Mouse (Mus musculus) neutrophil, adult 5-6 weeks (primary cell): Measurements from ENCODE around the gene Lrch1. TPM values are rescaled to one million over a fixed set of nuclear protein-coding genes. Genes with fewer than 3 reads are reported as not detected.

Experiments
- ATAC-seq: fragments of 151-379, 151-347 bp; 2 replicates; pipeline ENCODE4 v1.8.0; 2017; ENCODE audit warnings: mild to moderate bottlenecking, moderate TSS enrichment; ENCODE audit not compliant: insufficient number of reproducible peaks, poor library complexity, low FRiP score, severe bottlenecking; ENCODE audit errors: extremely low read depth
- total RNA-seq: library from RNA; stranded (forward); fragments of 200-1000 nt; gene quantifications from 2 replicates; pipeline ENCODE4 v1.2.3, GENCODE M21; 2017

Lrch1 gene
- total RNA-seq, 1 experiment from 2014 or later: 50.0 TPM

DNA sequence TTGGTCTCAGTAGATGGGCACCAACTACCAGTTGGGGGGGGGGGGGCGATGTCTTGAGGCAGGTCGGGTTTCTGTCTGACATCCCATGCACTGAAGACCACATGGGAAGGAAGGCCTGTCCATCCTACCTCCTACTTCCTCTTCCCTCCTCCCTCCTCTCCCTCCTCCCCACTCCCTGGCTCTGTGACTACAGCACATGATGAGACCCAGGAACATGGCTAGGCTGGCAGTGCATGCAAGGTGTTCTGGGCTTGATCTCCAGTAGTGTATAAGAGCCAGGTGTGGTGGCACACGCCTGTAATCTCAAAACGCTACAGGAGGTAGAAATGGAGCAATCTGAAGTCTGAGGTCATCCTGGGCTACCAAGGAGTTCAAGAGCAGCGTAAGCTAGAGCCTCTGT is 43.2 kb downstream of the Lrch1 start:
- no peak for ATAC-seq

DNA sequence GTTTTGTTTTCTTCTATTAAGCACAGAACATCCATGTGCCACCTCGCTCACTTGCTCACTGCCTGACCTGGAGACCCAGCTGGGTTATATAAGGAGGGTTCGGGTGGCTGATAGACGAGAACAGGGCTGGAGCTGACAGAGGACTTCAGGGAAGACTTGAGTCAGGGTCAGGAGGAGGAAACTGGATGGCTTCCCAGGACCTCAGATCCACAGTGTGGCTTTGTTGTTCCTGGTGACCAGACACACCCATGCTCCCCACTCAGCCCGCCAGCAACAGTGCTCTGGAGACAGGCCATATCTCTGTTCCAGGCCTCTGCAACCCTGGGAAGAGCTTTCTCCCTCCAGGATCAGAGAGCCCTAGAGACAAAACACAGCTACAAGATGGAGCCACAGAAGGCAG is 44.6 kb downstream of the Lrch1 start:
- no peak for ATAC-seq

DNA sequence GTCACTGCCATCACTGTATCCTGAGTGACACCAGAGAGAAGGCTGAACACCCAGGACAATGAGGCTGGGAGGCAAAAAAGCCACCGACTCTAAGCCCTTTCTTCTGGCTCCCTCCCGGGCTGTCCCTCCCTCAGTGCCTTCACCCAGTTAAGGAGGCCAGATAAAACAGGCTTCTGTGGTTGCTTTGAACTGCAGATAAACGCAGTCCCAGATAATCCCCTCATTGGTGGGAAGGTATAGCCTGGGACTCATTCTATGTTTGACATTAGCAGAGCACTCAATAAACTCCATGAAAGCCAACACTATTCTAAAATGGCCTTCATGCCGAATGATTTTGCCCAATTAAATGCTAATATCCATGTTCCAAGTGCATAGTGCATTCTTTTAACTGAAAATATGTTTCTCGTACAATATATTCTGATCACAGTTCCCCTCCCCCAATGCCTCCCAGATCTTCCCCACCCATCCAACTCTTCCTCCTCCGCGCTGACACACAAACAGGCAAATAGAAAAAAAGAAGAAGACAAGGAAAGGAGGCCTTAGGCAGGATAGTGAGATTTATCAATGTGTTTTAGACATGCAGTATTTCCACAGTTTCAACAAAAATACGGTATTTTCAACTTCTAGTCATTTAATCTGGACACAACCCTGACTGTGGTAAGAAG is 46.8 kb downstream of the Lrch1 start:
- ATAC-seq: no peak

DNA sequence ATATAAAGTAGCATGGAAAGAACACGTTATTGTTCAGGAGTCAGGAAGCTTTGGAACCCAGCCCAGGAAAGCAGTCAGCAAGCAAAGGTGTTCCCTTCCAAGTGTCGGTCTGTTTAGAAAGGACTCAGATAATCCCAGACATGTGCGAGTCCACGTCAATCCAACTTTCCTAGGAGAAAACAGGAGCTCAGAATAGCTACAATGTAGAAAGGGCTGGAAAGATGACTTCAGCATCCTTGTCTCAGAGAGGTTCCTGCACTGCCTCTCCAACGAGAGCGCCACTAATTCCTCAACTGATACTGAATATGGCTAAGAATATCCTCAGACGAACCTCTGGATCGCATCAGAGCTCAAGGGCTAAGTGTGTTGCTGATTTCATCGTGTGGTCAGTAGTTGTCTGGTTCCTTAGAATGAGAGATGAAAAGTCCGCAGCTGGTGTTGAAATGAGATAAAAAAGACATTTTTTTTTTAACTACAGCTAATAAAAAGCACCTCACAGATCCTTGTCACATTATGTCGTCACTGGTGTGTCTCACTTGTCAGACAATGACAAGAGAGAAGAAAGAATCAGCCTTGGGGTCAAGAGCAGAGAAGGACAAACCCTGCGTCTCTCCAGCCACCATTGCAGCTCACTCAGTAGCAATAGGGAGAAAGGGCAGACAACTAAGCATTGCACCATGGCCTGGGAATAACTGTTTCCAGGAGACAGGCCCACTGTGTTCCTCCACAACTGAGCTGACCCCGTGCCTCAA is 47.5 kb downstream of the Lrch1 start:
- no peak for ATAC-seq

DNA sequence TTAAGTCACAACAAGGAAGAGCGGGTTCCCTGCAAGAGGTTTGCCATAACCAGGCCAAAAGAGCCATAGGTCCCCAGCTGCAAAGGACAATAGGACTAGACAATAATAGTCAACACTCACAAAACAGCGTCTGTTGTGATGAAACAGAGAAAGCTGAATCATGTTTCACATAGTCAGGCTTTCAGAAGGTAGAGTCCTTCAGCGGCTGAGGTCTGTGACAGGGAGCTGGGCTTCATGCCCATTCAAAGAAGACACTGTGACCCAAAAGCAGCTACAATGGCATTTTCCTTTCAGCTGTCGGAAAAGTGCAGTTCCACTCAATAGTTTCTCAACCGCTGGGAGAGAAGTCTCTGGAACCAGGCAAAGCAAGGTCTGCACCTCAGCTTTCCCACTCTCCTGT is 48.7 kb downstream of the Lrch1 start:
- ATAC-seq: no peak

DNA sequence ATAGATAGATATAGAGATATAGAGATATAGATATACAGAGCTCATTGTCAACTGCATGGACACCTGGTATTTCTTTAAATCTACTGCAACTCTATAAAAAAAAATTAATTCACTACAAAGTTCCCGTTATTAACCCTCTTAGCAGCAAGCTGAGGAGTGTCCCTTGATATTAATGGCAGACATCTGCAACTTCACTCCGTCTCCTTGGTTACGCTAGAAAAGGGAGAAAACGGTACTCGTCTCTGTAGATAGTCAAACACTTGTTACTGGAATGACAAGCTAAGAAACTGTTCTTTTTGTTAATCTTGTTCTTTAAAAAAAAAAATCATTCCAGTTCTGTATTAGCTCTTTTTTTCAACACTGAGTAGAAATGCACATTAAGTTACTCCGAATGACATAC is 54.0 kb downstream of the Lrch1 start:
- ATAC-seq: no peak

DNA sequence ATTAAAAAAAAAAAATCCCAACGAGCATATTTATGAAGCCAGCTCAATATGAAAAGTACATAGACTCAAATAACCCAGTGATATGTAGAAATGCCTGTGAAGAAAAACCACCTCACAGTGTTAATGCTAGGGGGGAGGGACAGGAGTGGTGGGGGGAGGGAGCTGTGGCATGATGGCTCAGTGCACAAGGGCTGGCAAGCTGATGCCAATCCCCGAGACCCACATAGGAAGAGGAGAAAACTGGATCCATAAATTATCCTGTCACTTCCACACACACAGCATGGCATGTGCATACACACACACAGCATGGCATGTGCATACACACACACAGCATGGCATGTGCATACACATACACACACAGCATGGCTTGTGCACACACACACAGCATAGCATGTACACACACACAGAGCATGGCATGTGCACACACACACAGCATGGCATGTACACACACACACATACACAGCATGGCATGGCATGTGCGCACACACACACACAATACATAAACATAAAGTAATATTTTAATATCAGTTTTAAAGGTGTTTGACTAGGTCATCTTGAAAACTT is 54.5 kb downstream of the Lrch1 start:
- ATAC-seq: no peak

DNA sequence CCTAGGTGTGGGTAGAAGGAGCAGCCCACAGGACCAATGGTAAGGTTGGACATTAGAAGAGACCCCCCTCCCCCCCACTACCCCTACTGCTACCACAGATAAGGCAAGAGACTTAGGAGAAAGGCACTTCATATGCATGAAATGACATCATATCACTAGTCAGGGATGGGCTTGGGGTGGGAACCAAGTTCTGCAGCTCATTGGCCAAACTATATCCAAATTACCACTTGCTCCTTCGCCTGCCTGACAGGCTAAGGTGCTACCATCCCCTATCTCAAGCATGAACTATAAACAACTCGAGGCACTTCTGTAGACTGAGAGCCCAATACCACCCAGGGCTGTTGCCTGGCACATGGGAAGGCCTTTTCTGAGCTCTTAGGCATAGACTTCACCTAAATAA is 58.4 kb downstream of the Lrch1 start:
- ATAC-seq: no peak

DNA sequence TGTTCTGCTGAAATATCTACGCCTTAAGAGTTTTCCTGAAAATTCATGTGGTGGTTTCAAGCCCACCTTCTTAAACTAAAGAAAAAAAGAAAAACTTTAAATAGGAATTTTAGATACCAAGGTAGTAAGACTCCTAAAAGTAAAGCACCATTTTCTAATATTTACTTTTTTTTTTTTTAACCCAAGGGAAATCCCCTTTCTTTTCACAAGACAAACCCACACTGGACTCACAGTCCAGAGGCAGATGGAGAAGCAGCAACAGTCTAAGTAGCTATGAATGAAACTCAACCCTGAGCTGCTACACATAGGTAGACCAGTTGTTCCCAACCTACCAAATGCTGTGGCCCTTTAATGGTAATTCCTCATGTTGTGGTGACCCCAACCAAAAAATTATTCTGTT is 59.6 kb downstream of the Lrch1 start:
- no peak for ATAC-seq

DNA sequence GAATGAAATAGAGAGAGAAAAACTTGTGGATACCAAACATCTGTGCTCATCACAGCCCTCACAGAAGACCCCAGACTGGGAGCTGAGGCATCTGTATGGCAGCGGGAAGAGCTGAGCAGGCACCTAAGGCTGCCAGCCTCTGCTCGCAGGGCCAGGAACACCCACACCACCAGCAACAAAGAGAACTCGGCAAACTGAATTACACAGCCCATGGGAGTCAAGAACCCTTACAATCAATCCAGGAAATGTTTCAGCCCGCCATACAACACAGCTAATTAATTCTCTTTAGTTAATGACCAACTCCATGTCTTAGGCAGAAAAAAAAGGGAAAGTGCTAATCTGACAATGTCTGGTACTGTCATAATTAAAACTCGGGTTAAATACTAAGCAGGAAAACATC is 61.2 kb downstream of the Lrch1 start:
- no peak for ATAC-seq

DNA sequence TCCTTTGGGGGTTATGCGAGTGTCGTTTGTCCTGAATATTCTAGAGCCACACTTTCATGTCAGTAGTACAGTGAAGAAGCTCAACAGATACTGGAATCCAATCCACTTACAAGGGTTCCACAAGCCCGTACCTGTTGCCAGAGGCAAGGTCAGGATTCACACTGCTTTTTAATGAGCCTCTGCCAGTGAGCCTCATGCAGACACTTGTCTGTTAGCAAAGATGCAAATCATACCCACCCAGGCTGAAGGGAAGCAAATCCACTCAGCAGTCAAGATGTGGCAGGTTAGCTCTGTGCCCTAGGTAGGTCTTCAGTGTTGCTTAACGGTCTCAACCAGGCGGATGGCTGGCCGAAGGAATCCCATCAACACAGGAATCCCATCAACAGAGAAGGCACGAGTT is 62.8 kb downstream of the Lrch1 start:
- ATAC-seq: no peak

DNA sequence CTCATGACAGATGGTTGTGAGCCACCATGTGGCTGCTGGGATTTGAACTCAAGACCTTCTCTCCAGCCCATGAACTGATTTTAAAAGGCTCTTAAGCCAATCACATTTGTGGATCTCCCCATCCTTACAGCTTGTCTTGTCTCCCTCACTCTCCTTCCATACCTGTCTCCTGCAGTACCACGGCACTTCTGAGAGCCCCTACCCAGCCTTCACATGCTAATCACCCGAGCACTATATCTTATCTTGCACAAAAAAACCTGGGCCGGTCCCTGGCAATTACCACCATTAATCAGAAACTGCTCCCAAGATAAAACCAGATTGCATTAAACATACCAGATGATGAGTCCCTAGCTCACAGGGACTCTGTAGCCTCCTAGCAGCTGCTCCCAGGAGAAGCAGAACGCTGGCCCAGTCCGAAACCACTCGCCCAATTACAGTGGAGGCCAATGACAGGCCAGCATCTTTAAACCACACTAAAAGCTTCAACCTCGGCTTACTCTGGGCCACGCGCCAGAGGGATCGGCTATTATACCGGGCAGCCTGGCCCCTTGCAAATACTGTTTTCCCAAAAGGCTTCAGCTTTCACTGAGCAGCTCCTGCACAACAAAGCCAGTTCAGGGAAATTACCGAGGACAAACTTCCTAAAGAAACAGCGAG is 63.5 kb downstream of the Lrch1 start:
- ATAC-seq: no peak

DNA sequence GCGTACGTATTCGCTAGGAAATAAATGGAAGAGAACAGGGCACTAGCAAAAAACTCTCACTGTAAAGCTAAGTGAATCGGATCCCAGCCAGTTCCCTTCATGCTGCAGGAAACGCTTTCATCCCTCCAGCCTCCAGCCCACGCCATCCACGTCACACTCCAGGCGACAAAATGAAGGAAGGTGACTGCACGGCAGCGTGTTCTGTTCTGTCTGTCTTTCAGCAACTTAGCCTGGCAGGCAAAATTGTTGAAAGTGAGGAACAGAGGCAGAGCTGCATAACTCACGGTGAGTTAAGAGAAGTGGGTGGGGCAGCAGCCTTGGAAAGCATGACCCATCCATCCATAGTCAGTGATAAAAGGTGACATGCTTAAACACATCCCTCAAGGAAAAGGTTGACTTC is 64.5 kb downstream of the Lrch1 start:
- no peak for ATAC-seq

DNA sequence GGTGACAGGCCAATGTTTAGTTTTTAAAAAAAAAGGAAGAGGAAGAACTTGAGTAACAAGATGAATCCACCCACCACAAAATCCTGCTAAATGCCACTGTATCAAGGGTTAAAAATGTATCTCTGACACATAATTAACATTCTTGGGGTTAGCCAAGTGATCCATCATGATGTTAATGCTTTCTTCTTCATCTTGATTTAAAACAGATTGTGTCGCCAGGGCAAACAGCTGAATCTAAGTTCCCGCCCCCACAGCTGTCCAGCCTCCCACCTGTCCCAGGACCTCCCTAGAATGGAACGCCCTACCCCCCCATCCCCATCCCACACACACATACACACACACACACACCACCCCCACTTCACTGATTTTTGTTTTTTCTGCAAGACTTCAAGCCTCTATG is 64.9 kb downstream of the Lrch1 start:
- ATAC-seq: no peak

DNA sequence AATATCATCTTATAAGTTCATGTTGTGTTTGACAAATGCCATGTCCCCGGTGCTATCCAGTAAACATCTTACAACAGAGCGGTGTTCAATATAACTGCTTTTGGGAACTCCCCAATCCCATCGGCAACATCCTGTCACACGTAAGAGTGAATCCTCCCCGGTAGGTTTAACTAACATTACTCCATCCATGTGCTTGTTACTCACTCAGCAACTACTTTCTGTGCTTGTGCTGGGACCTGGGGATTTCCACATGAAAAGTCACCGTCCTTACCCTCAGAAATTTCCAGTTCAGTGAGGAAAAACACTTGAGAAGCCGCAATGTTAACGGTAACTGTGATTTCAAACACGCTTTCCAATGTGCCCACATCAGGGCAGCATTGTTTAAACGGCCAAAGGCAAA is 66.8 kb downstream of the Lrch1 start:
- ATAC-seq: no peak

DNA sequence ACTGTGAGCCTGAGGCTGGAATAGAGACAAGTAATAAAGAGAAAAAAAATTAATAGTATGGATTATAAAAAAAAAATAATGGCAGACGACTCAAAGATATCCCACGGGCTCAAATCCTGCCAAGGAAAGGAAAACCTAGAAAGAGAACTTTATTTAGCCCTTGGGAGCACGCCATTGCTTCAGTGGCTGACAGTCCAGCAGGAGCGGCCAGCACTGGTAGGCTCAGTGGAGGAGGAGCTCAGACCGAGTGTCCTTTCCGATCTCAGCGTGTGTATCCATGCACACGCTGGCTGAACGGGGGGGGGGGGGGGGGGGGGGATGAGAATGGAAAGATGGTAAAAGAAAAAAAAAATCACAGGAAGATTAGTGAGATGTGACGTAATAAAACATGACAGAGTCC is 68.2 kb downstream of the Lrch1 start:
- ATAC-seq: no peak

DNA sequence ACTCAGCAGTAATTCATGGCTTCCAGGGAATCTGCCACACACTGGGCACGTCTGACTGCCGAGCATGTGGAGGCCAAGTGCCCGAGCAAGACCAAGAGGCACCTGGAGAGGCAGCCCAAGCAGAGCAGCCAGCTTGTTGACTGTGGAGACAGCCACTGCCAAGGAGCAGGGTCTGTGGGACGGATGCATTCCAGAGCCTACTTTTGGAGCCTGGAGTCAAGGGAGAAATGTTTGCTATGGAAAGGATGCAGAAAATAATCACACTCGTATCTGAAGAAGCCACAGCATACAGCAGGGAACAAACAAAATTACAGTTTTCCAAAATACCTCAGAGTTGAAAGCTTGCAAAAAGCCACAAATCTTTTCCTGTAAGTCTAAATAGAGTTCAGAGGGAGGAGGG is 70.4 kb downstream of the Lrch1 start:
- ATAC-seq: no peak

DNA sequence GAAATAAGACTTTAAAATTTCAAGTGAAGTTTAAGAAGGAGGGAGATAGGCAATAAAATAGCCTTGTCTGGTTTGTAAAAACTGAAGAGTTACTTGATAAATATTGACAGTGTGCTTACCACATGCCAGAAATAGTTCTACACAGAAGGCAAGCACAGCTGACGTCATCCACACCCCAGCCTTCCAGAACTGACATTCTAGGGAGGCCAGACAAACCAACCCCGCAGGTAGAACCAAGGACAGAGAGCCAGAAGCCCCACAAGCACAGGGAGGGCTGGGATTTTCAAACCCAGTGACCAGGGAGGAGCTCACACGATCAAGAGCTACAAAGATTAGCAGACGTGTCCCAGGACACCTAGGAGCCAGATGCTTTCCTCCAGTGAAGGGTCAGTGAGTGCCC is 76.5 kb downstream of the Lrch1 start:
- ATAC-seq: no peak

DNA sequence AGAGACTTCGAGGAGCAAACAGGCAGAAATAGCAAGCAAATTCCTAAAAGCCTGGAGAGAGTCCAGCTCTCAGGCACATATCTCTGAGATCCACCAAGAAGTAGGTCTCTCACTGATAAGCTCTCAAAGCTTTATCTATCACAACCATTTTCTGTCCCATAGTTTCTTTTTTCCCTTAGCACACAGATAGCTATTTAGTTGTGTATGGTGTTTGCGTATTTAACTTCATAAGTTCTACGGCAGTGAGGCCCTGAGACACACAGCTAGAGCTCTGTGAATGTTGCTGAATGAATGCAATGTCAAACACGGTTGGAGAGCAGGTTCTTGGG is 78.8 kb downstream of the Lrch1 start:
- no peak for ATAC-seq

DNA sequence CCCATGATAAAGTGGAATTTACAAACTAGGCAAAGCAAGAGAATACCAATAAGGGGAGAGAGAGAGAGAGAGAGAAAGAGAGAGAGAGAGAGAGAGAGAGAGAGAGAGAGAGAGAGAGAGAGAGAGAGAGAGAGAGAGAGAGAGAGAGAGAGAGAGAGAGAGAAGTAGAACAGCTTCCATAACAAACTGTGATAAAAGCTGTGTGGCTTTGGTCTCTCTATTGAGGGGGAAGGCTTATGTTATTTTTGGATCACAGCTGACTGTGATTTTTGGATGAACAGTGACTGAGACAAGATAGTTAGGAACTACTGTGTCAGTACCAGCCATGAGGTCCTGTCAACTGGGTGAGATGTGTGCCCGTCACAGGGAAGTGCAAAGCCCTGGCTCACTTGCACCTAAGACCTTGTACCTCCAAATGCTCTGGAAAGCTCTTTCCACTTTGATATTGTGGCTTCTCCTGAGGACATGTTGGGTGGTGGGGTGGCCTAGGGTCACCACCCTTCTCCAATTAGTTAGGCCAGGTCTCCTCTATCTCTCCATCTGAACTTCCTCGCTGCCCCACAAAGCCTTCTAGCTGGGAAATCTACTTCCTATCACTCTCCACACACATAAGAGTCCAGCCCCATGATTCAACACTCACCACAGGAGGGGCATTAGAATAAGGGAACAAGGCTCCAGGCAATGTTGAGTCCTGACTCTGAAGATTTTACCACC is 79.3 kb downstream of the Lrch1 start:
- no peak for ATAC-seq
